Mouse (Mus musculus): ENCODE results near the gene Spata6. TPM values are rescaled to one million over a fixed set of nuclear protein-coding genes. Genes with fewer than 3 reads are reported as not detected.

Spata6 gene
- total RNA-seq, 2 experiments from 2014 or later, result 4.5 to 5.1 TPM

- no peak for TF ChIP-seq CTCF (IDR thresholded peaks at IDR 0.05)
- intact Hi-C loops (cut with DNase I), result no loop called here
- H3K4me3 ChIP-seq, result no peak overlapping the region
- DNase-seq (ENCODE audit: extremely low spot score in 1 of 2, low spot score in 2 of 2), result no peak
- no peak overlapping the region for H3K27ac ChIP-seq
Measured at GRCm38 (mm10) chr4:111701381-111701780, 18.4 kb upstream of the Spata6 start.

- intact Hi-C loops (cut with DNase I), result no loop called here
- no peak for TF ChIP-seq CTCF (IDR thresholded peaks at IDR 0.05)
- Histone ChIP-seq H3K27ac (no peak overlapping the region), H3K4me3 (no peak overlapping the region)
- no peak for DNase-seq (ENCODE audit: extremely low spot score in 1 of 2, low spot score in 2 of 2)
Measured at GRCm38 (mm10) chr4:111704126-111704525, 15.7 kb upstream of the Spata6 start.

- Histone ChIP-seq H3K27ac (no peak overlapping the region), H3K4me3 (no peak overlapping the region)
- intact Hi-C loops (cut with DNase I), result no loop called here
- no peak for TF ChIP-seq CTCF (IDR thresholded peaks at IDR 0.05)
- DNase-seq (ENCODE audit: extremely low spot score in 1 of 2, low spot score in 2 of 2), result no peak
Measured at GRCm38 (mm10) chr4:111704975-111705374, 14.8 kb upstream of the Spata6 start.

GRCm38 (mm10) chr4:111719296-111719695, 488 bp upstream of the Spata6 start:
- TF ChIP-seq CTCF (IDR thresholded peaks at IDR 0.05), result no peak
- Histone ChIP-seq H3K4me3 (peak overlapping the region; percentile 65), H3K27ac (no peak overlapping the region)
- DNase-seq (ENCODE audit: extremely low spot score in 1 of 2, low spot score in 2 of 2), result no peak
- intact Hi-C loops (cut with DNase I), result no loop called here

- Histone ChIP-seq H3K27ac (no peak overlapping the region), H3K4me3 (peak overlapping the region; percentile 65)
- intact Hi-C loops (cut with DNase I), result no loop called here
- no peak for DNase-seq (ENCODE audit: extremely low spot score in 1 of 2, low spot score in 2 of 2)
- TF ChIP-seq CTCF (IDR thresholded peaks at IDR 0.05), result no peak
Measured at GRCm38 (mm10) chr4:111720662-111721003, 849 bp downstream of the Spata6 start.

- Histone ChIP-seq H3K27ac (no peak overlapping the region), H3K4me3 (no peak overlapping the region)
- TF ChIP-seq CTCF (IDR thresholded peaks at IDR 0.05), result no peak
- intact Hi-C loops (cut with DNase I), result no loop called here
- no peak for DNase-seq (ENCODE audit: extremely low spot score in 1 of 2, low spot score in 2 of 2)
Measured at GRCm38 (mm10) chr4:111721121-111721840, 1.5 kb downstream of the Spata6 start.

- H3K4me3 ChIP-seq, result no peak overlapping the region
- DNase-seq (ENCODE audit: extremely low spot score in 1 of 2, low spot score in 2 of 2), result no peak
- no peak for TF ChIP-seq CTCF (IDR thresholded peaks at IDR 0.05)
- H3K27ac ChIP-seq, result no peak overlapping the region
- intact Hi-C loops (cut with DNase I), result no loop called here
Measured at GRCm38 (mm10) chr4:111737551-111737950, 17.8 kb downstream of the Spata6 start.

GRCm38 (mm10) chr4:111780533-111780932, 60.7 kb downstream of the Spata6 start:
- intact Hi-C loops (cut with DNase I), result no loop called here
- Histone ChIP-seq H3K4me3 (no peak overlapping the region), H3K27ac (no peak overlapping the region)
- DNase-seq (ENCODE audit: extremely low spot score in 1 of 2, low spot score in 2 of 2), result no peak
- no peak for TF ChIP-seq CTCF (IDR thresholded peaks at IDR 0.05)

GRCm38 (mm10) chr4:111799892-111800291, 80.1 kb downstream of the Spata6 start:
- no peak for DNase-seq (ENCODE audit: extremely low spot score in 1 of 2, low spot score in 2 of 2)
- no peak overlapping the region for H3K4me3 ChIP-seq
- H3K27ac ChIP-seq, result no peak overlapping the region
- intact Hi-C loops (cut with DNase I), result no loop called here
- no peak for TF ChIP-seq CTCF (IDR thresholded peaks at IDR 0.05)

- no peak for DNase-seq (ENCODE audit: extremely low spot score in 1 of 2, low spot score in 2 of 2)
- intact Hi-C loops (cut with DNase I), result no loop called here
- H3K27ac ChIP-seq, result no peak overlapping the region
- TF ChIP-seq CTCF (IDR thresholded peaks at IDR 0.05), result no peak; the same call in 1 of the 2 replicates
- no peak overlapping the region for H3K4me3 ChIP-seq
Measured at GRCm38 (mm10) chr4:111803164-111803563, 83.4 kb downstream of the Spata6 start.

- TF ChIP-seq CTCF (IDR thresholded peaks at IDR 0.05), result no peak
Measured at GRCm38 (mm10) chr4:111817478-111817877, 97.7 kb downstream of the Spata6 start.

GRCm38 (mm10) chr4:111838882-111839281, 119.1 kb downstream of the Spata6 start:
- no peak for DNase-seq (ENCODE audit: extremely low spot score in 1 of 2, low spot score in 2 of 2)
- Histone ChIP-seq H3K4me3 (no peak overlapping the region), H3K27ac (no peak overlapping the region)
- intact Hi-C loops (cut with DNase I), result no loop called here
- no peak for TF ChIP-seq CTCF (IDR thresholded peaks at IDR 0.05)

More at GRCm38 (mm10) chr4:111817478-111817877, 97.7 kb downstream of the Spata6 start:
- no peak for DNase-seq (ENCODE audit: extremely low spot score in 1 of 2, low spot score in 2 of 2)
- intact Hi-C loops (cut with DNase I), result no loop called here
- Histone ChIP-seq H3K4me3 (no peak overlapping the region), H3K27ac (no peak overlapping the region)

GRCm38 (mm10) chr4:111852626-111853025, 132.8 kb downstream of the Spata6 start:
- DNase-seq (ENCODE audit: extremely low spot score in 1 of 2, low spot score in 2 of 2), result no peak
- no peak for TF ChIP-seq CTCF (IDR thresholded peaks at IDR 0.05)

More at GRCm38 (mm10) chr4:111852626-111853025, 132.8 kb downstream of the Spata6 start:
- Histone ChIP-seq H3K27ac (no peak overlapping the region), H3K4me3 (no peak overlapping the region)
- intact Hi-C loops (cut with DNase I), result no loop called here

All from left cerebral cortex, adult 2 months (tissue).